ENCODE assay signal across 9 mouse cellular contexts in genomic region chr11:98328371-98329069, GRCm38 (mm10). TPM values are rescaled to one million over a fixed set of nuclear protein-coding genes. Genes with fewer than 3 reads are reported as not detected.
A peak's percentile ranks its signal among the peaks of the same experiment; 100 is the strongest.
DNase-seq lines count a peak whose midpoint lies in the region; ATAC-seq and TF ChIP-seq lines count a peak whose summit lies in the region.
"Had no signal": no experiment of that assay in that cellular context is flagged by ENCODE, and none has a peak within 500 bp of the region (broad histone marks: within the 10 kb centered on the region; RNA-seq: fewer than 3 reads in every experiment).

No protein-coding gene starts in this region.

- ATAC-seq in kidney, embryonic 14.5 days (ENCODE audit: low FRiP score, low TSS enrichment): no peak
- no peak for ATAC-seq in midbrain, embryonic 13.5 days

- peaks cover 99% of the 10 kb centered on the region for H3K27me3 ChIP-seq in kidney, embryonic 14.5 days (ENCODE audit: control insufficient read depth, insufficient read depth, low read length)
- H3K27me3 ChIP-seq in cerebellum, adult 2 months (ENCODE audit: control insufficient read depth, insufficient read depth, low read length): no peaks in the 10 kb centered on the region
- peaks cover 100% of the 10 kb centered on the region for H3K27me3 ChIP-seq in hindbrain, embryonic 10.5 days (ENCODE audit: insufficient read depth, poor library complexity, severe bottlenecking)
- H3K27me3 ChIP-seq in midbrain, embryonic 13.5 days: peaks cover 99% of the 10 kb centered on the region

- no peaks in the 10 kb centered on the region for H3K36me3 ChIP-seq in kidney, embryonic 14.5 days (ENCODE audit: control insufficient read depth, insufficient read depth, low read length)
- H3K36me3 ChIP-seq in hindbrain, embryonic 10.5 days: no peaks in the 10 kb centered on the region
- H3K36me3 ChIP-seq in midbrain, embryonic 13.5 days: no peaks in the 10 kb centered on the region

- no peak overlapping the region for H3K9ac ChIP-seq in kidney, embryonic 14.5 days (ENCODE audit: low read depth, low read length)
- H3K9ac ChIP-seq in midbrain, embryonic 13.5 days (replicated peaks): peak overlapping the region; percentile 66

- H3K4me2 ChIP-seq in kidney, embryonic 14.5 days (replicated peaks; ENCODE audit: low read depth, low read length): peak overlapping the region; percentile 18
- peak overlapping the region; percentile 51 for H3K4me2 ChIP-seq in midbrain, embryonic 13.5 days (replicated peaks)

- TF ChIP-seq CTCF in cerebellum, adult 2 months (IDR thresholded peaks at IDR 0.05; ENCODE audit: borderline replicate concordance, insufficient read depth, low read depth, low read length): no peak

- H3K4me1 ChIP-seq in kidney, embryonic 14.5 days (ENCODE audit: control insufficient read depth, insufficient read depth, low read length): peaks cover 15% of the 10 kb centered on the region
- H3K4me1 ChIP-seq in cerebellum, adult 2 months (ENCODE audit: control insufficient read depth, insufficient read depth, low read length): peaks cover 38% of the 10 kb centered on the region
- peaks cover 33% of the 10 kb centered on the region for H3K4me1 ChIP-seq in hindbrain, embryonic 10.5 days (replicated peaks)
- peaks cover 31% of the 10 kb centered on the region for H3K4me1 ChIP-seq in midbrain, embryonic 13.5 days (replicated peaks)

- no peak overlapping the region for H3K27ac ChIP-seq in kidney, embryonic 14.5 days (ENCODE audit: low read depth, low read length)
- peak overlapping the region; percentile 99 for H3K27ac ChIP-seq in cerebellum, adult 2 months (ENCODE audit: insufficient read depth, low read length)
- peak overlapping the region; percentile 4; the same call in 1 of the 2 replicates for H3K27ac ChIP-seq in hindbrain, embryonic 10.5 days
- H3K27ac ChIP-seq in midbrain, embryonic 13.5 days: peak overlapping the region; percentile 67

- H3K4me3 ChIP-seq in kidney, embryonic 14.5 days (ENCODE audit: low read length): peak overlapping the region; percentile 23
- peak overlapping the region; percentile 93 for H3K4me3 ChIP-seq in cerebellum, adult 2 months (replicated peaks; ENCODE audit: insufficient read depth, low read depth, low read length)
- H3K4me3 ChIP-seq in hindbrain, embryonic 10.5 days: peak overlapping the region; percentile 43
- peak overlapping the region; percentile 43 for H3K4me3 ChIP-seq in midbrain, embryonic 13.5 days (replicated peaks)

- DNase-seq in kidney, adult 18-20 months: no peak
- peak; percentile 73 to 83 for DNase-seq in cerebellum, adult 2 months
- peak; percentile 53 for DNase-seq in hindbrain, embryonic 10.5 days (ENCODE audit: low spot score)
- DNase-seq in gastrocnemius, postnatal 4 days (ENCODE audit: low spot score in 2 of 2): no peak
- no peak for DNase-seq in testis, postnatal 10 days (ENCODE audit: low spot score)
- no peak for DNase-seq in gastrocnemius, postnatal 10 days

- no peaks in the 10 kb centered on the region for H3K9me3 ChIP-seq in kidney, embryonic 14.5 days (ENCODE audit: control insufficient read depth, low read length)
- no peaks in the 10 kb centered on the region for H3K9me3 ChIP-seq in hindbrain, embryonic 10.5 days
- H3K9me3 ChIP-seq in midbrain, embryonic 13.5 days: no peaks in the 10 kb centered on the region

- WGBS in kidney, embryonic 14.5 days: 1% methylated on average over 44 of the region's 56 CpGs
- WGBS in cerebellum, adult 2 months: 1% methylated on average over 50 of the region's 56 CpGs
- under 1% methylated on average over 56 of the region's 56 CpGs for WGBS in hindbrain, embryonic 10.5 days
- under 1% methylated on average over 50 of the region's 56 CpGs for WGBS in midbrain, embryonic 13.5 days

- no peak for TF ChIP-seq POLR2A in cerebellum, adult 2 months (IDR thresholded peaks at IDR 0.05; ENCODE audit: borderline replicate concordance, insufficient read depth, low read length)

RNA-seq across cellular contexts. Expression of gene Neurod2, which starts 0.9 kb away (rescaled TPM):
- not detected in 2 replicates for polyA plus RNA-seq in kidney, embryonic 14.5 days (2014; fragmentation: Nextera tagmentation; extraction: Ambion mirVana)
- 57.4 and 68.4 TPM in 2 replicates for polyA plus RNA-seq in cerebellum, adult 2 months (2012; rRNA removed)
- 0.07 and 0.13 TPM in 2 replicates for polyA plus RNA-seq in hindbrain, embryonic 10.5 days (2016; fragmentation: Nextera tagmentation; extraction: Ambion mirVana)
- polyA plus RNA-seq in midbrain, embryonic 13.5 days (2015; fragmentation: Nextera tagmentation; extraction: Ambion mirVana): 6.7 and 9.3 TPM in 2 replicates
- total RNA-seq in gastrocnemius, postnatal 4 days (2021): not detected
- total RNA-seq in gastrocnemius, postnatal 10 days (2021): not detected
- total RNA-seq: granulocyte monocyte progenitor cell, adult 5-6 weeks had no signal

RNA-seq across cellular contexts. Expression of gene Ppp1r1b, which starts 19.7 kb away (rescaled TPM):
- polyA plus RNA-seq in kidney, embryonic 14.5 days (2014; fragmentation: Nextera tagmentation; extraction: Ambion mirVana): 0.87 and 1.7 TPM in 2 replicates
- polyA plus RNA-seq in cerebellum, adult 2 months (2012; rRNA removed): 150 and 173 TPM in 2 replicates
- 1.0 and 1.3 TPM in 2 replicates for polyA plus RNA-seq in hindbrain, embryonic 10.5 days (2016; fragmentation: Nextera tagmentation; extraction: Ambion mirVana)
- polyA plus RNA-seq in midbrain, embryonic 13.5 days (2015; fragmentation: Nextera tagmentation; extraction: Ambion mirVana): 0.73 and 1.9 TPM in 2 replicates
- under 1 TPM; 0.52 to 0.70 TPM for total RNA-seq in gastrocnemius, postnatal 4 days (2021)
- total RNA-seq in gastrocnemius, postnatal 10 days (2021): under 1 TPM; 0.35 to 0.70 TPM
- total RNA-seq: granulocyte monocyte progenitor cell, adult 5-6 weeks had no signal

RNA-seq across cellular contexts. Expression of gene Stard3, which starts 29.6 kb away (rescaled TPM):
- polyA plus RNA-seq in kidney, embryonic 14.5 days (2014; fragmentation: Nextera tagmentation; extraction: Ambion mirVana): 34.9 and 42.0 TPM in 2 replicates
- polyA plus RNA-seq in cerebellum, adult 2 months (2012; rRNA removed): 53.5 and 56.1 TPM in 2 replicates
- polyA plus RNA-seq in hindbrain, embryonic 10.5 days (2016; fragmentation: Nextera tagmentation; extraction: Ambion mirVana): 55.5 and 57.8 TPM in 2 replicates
- 44.5 and 46.9 TPM in 2 replicates for polyA plus RNA-seq in midbrain, embryonic 13.5 days (2015; fragmentation: Nextera tagmentation; extraction: Ambion mirVana)
- 10 to 100 TPM; 14.1 to 16.9 TPM for total RNA-seq in gastrocnemius, postnatal 4 days (2021)
- 10 to 100 TPM; 11.4 to 12.1 TPM for total RNA-seq in gastrocnemius, postnatal 10 days (2021)

RNA-seq across cellular contexts. Expression of gene Tcap, which starts 55.1 kb away (rescaled TPM):
- polyA plus RNA-seq in kidney, embryonic 14.5 days (2014; fragmentation: Nextera tagmentation; extraction: Ambion mirVana): 1.3 and 2.3 TPM in 2 replicates
- 0.95 and 1.3 TPM in 2 replicates for polyA plus RNA-seq in cerebellum, adult 2 months (2012; rRNA removed)
- 0.17 and 0.29 TPM in 2 replicates for polyA plus RNA-seq in hindbrain, embryonic 10.5 days (2016; fragmentation: Nextera tagmentation; extraction: Ambion mirVana)
- 0.23 and 0.28 TPM in 2 replicates for polyA plus RNA-seq in midbrain, embryonic 13.5 days (2015; fragmentation: Nextera tagmentation; extraction: Ambion mirVana)
- total RNA-seq in gastrocnemius, postnatal 4 days (2021): 100 to 1,000 TPM; 447 to 769 TPM
- 100 to 1,000 TPM; 585 to 712 TPM for total RNA-seq in gastrocnemius, postnatal 10 days (2021)
- total RNA-seq: granulocyte monocyte progenitor cell, adult 5-6 weeks had no signal

RNA-seq across cellular contexts. Expression of gene Pnmt, which starts 57.7 kb away (rescaled TPM):
- polyA plus RNA-seq in kidney, embryonic 14.5 days (2014; fragmentation: Nextera tagmentation; extraction: Ambion mirVana): 0.84 and 2.2 TPM in 2 replicates
- polyA plus RNA-seq in cerebellum, adult 2 months (2012; rRNA removed): 0.26 and 0.40 TPM in 2 replicates
- 0.65 and 1.2 TPM in 2 replicates for polyA plus RNA-seq in hindbrain, embryonic 10.5 days (2016; fragmentation: Nextera tagmentation; extraction: Ambion mirVana)
- polyA plus RNA-seq in midbrain, embryonic 13.5 days (2015; fragmentation: Nextera tagmentation; extraction: Ambion mirVana): 0.23 TPM in 1 of 2 replicates, not detected in the other
- under 1 TPM in 1 of 2 experiments, not detected in 1; 0.71 TPM for total RNA-seq in gastrocnemius, postnatal 4 days (2021)
- total RNA-seq in gastrocnemius, postnatal 10 days (2021): under 1 TPM; 0.28 to 0.77 TPM
- total RNA-seq: granulocyte monocyte progenitor cell, adult 5-6 weeks had no signal

Comparison
In these comparisons a context has a peak if more than half of its experiments do, and no peak if none do; other contexts are left out.
1. H3K4me3 ChIP-seq: peak in every context shown above with its lines; median percentile 93 in cerebellum, adult 2 months; 43 in hindbrain, embryonic 10.5 days; 43 in midbrain, embryonic 13.5 days; 23 in kidney, embryonic 14.5 days.
2. DNase-seq: peak in cerebellum, adult 2 months (2 of 2) and hindbrain, embryonic 10.5 days (single experiment); none in kidney, adult 18-20 months (single experiment), gastrocnemius, postnatal 4 days (0 of 2), testis, postnatal 10 days (single experiment) and gastrocnemius, postnatal 10 days (single experiment).
3. RNA of gene Ppp1r1b, which starts 19.7 kb away (polyA plus RNA-seq): 150 to 173 TPM in cerebellum, adult 2 months; 0.73 to 1.9 TPM in midbrain, embryonic 13.5 days, 0.87 to 1.7 TPM in kidney, embryonic 14.5 days and 1.0 to 1.3 TPM in hindbrain, embryonic 10.5 days; every median in the first group is over 10 times any median in the second.